33 mouse cellular contexts compared by ENCODE assay signal in genomic region chr5:112399284-112399683, GRCm38 (mm10). TPM values are rescaled to one million over a fixed set of nuclear protein-coding genes. Genes with fewer than 3 reads are reported as not detected.
DNase-seq lines count a peak whose midpoint lies in the region; ATAC-seq and TF ChIP-seq lines count a peak whose summit lies in the region.
"Had no signal": no experiment of that assay in that cellular context is flagged by ENCODE, and none has a peak within 500 bp of the region (broad histone marks: within the 10 kb centered on the region; RNA-seq: fewer than 3 reads in every experiment).

No protein-coding gene starts in this region.

- ATAC-seq in embryonic facial prominence, embryonic 11.5 days (replicated peaks; ENCODE audit: insufficient number of reproducible peaks, low FRiP score, low TSS enrichment, low read depth) = no peak
- no peak for ATAC-seq in lung, embryonic 14.5 days (ENCODE audit: insufficient read depth)
- ATAC-seq in kidney, embryonic 15.5 days (replicated peaks; ENCODE audit: low FRiP score) = no peak
- ATAC-seq: forebrain, embryonic 13.5 days; forebrain, embryonic 16.5 days; intestine, embryonic 15.5 days had no signal

- TF ChIP-seq CTCF in lung, embryonic 14.5 days (IDR thresholded peaks at IDR 0.05; ENCODE audit: low read depth) = no peak

- H3K4me1 ChIP-seq in embryonic facial prominence, embryonic 11.5 days (ENCODE audit: control insufficient read depth, insufficient read depth, low read length) = no peaks in the 10 kb centered on the region; the same call in 1 of the 2 replicates
- H3K4me1 ChIP-seq in embryonic facial prominence, embryonic 10.5 days = peaks cover 25% of the 10 kb centered on the region
- H3K4me1 ChIP-seq in lung, embryonic 14.5 days (ENCODE audit: insufficient read depth) = no peaks in the 10 kb centered on the region
- peaks cover 7% of the 10 kb centered on the region for H3K4me1 ChIP-seq in kidney, embryonic 15.5 days

- peak; percentile 17 for DNase-seq in adrenal gland, adult 2 months
- DNase-seq in adrenal gland, postnatal 25 days = no peak
- DNase-seq in embryonic facial prominence, embryonic 11.5 days (ENCODE audit: low spot score) = peak; percentile 18
- DNase-seq in embryonic facial prominence, embryonic 10.5 days (ENCODE audit: low spot score) = no peak
- peak; percentile 21 for DNase-seq in lung, embryonic 14.5 days
- no peak for DNase-seq in lung, adult 18-20 months
- DNase-seq in MN1 (ENCODE audit: low spot score) = peak; percentile 98
- DNase-seq: B cell, adult 2 months; cerebellum, adult 11 months; cerebellum, adult 2 months; cerebellum, postnatal 14 days; gastrocnemius, postnatal 10 days; gastrocnemius, postnatal 36 days; heart, adult 2 months; heart, postnatal 14 days; heart, postnatal 4 days; kidney, adult 11 months had no signal

- no peak overlapping the region for H3K4me2 ChIP-seq in embryonic facial prominence, embryonic 11.5 days (ENCODE audit: low read depth, low read length)
- no peak overlapping the region for H3K4me2 ChIP-seq in lung, embryonic 14.5 days
- H3K4me2 ChIP-seq in kidney, embryonic 15.5 days = no peak overlapping the region
- H3K4me2 ChIP-seq: embryonic facial prominence, embryonic 13.5 days; forebrain, embryonic 13.5 days; heart, embryonic 13.5 days; hindbrain, embryonic 12.5 days; hindbrain, embryonic 15.5 days; intestine, embryonic 15.5 days had no signal

- no peak overlapping the region for H3K9ac ChIP-seq in embryonic facial prominence, embryonic 11.5 days (replicated peaks; ENCODE audit: low read length)
- no peak overlapping the region for H3K9ac ChIP-seq in lung, embryonic 14.5 days
- H3K9ac ChIP-seq in kidney, embryonic 15.5 days = no peak overlapping the region
- H3K9ac ChIP-seq: embryonic facial prominence, embryonic 13.5 days; forebrain, embryonic 13.5 days; heart, embryonic 13.5 days; hindbrain, embryonic 12.5 days; hindbrain, embryonic 15.5 days; intestine, embryonic 15.5 days had no signal

- no peak overlapping the region for H3K27ac ChIP-seq in embryonic facial prominence, embryonic 11.5 days (replicated peaks; ENCODE audit: low read depth, low read length)
- no peak overlapping the region for H3K27ac ChIP-seq in embryonic facial prominence, embryonic 10.5 days (replicated peaks)
- H3K27ac ChIP-seq in lung, embryonic 14.5 days (ENCODE audit: low read depth) = no peak overlapping the region
- H3K27ac ChIP-seq in kidney, embryonic 15.5 days = no peak overlapping the region
- H3K27ac ChIP-seq: embryonic facial prominence, embryonic 13.5 days; forebrain, embryonic 10.5 days; forebrain, embryonic 13.5 days; heart, adult 2 months; heart, embryonic 10.5 days; heart, embryonic 13.5 days; hindbrain, embryonic 12.5 days; hindbrain, embryonic 15.5 days; intestine, embryonic 15.5 days had no signal

- no peaks in the 10 kb centered on the region for H3K27me3 ChIP-seq in embryonic facial prominence, embryonic 11.5 days (ENCODE audit: control insufficient read depth, insufficient read depth, low read length)
- peaks cover 10% of the 10 kb centered on the region; the same call in 1 of the 2 replicates for H3K27me3 ChIP-seq in embryonic facial prominence, embryonic 10.5 days (replicated peaks; ENCODE audit: low read depth, poor library complexity, severe bottlenecking)
- H3K27me3 ChIP-seq in lung, embryonic 14.5 days (ENCODE audit: insufficient read depth, low read length) = 0 out of 2 replicates have a peak, but pooled peaks cover 2% of the 10 kb centered on the region
- peaks cover 22% of the 10 kb centered on the region for H3K27me3 ChIP-seq in kidney, embryonic 15.5 days
- H3K27me3 ChIP-seq: forebrain, embryonic 13.5 days; hindbrain, embryonic 12.5 days; hindbrain, embryonic 15.5 days had no signal

- no peaks in the 10 kb centered on the region for H3K36me3 ChIP-seq in embryonic facial prominence, embryonic 11.5 days (replicated peaks; ENCODE audit: control insufficient read depth, insufficient read depth, low read depth, low read length)
- no peaks in the 10 kb centered on the region for H3K36me3 ChIP-seq in embryonic facial prominence, embryonic 10.5 days (replicated peaks)
- H3K36me3 ChIP-seq in lung, embryonic 14.5 days (ENCODE audit: insufficient read depth) = no peaks in the 10 kb centered on the region
- no peaks in the 10 kb centered on the region for H3K36me3 ChIP-seq in kidney, embryonic 15.5 days
- H3K36me3 ChIP-seq: embryonic facial prominence, embryonic 13.5 days; forebrain, embryonic 10.5 days; G1E; heart, embryonic 10.5 days; heart, embryonic 13.5 days; hindbrain, embryonic 12.5 days; hindbrain, embryonic 15.5 days; intestine, embryonic 15.5 days had no signal

- H3K9me3 ChIP-seq in embryonic facial prominence, embryonic 11.5 days (replicated peaks; ENCODE audit: control insufficient read depth, low read length) = no peaks in the 10 kb centered on the region
- no peaks in the 10 kb centered on the region for H3K9me3 ChIP-seq in embryonic facial prominence, embryonic 10.5 days
- H3K9me3 ChIP-seq in lung, embryonic 14.5 days (ENCODE audit: low read depth, low read length) = no peaks in the 10 kb centered on the region
- no peaks in the 10 kb centered on the region for H3K9me3 ChIP-seq in kidney, embryonic 15.5 days (replicated peaks)
- H3K9me3 ChIP-seq: embryonic facial prominence, embryonic 13.5 days; forebrain, embryonic 10.5 days; forebrain, embryonic 13.5 days; heart, embryonic 10.5 days; heart, embryonic 13.5 days; hindbrain, embryonic 12.5 days; hindbrain, embryonic 15.5 days; intestine, embryonic 15.5 days had no signal

- 66% methylated on average over 10 of the region's 10 CpGs for WGBS in embryonic facial prominence, embryonic 11.5 days
- 70% methylated on average over 10 of the region's 10 CpGs for WGBS in embryonic facial prominence, embryonic 10.5 days
- 44% methylated on average over 10 of the region's 10 CpGs for WGBS in lung, embryonic 14.5 days
- 71% methylated on average over 10 of the region's 10 CpGs for WGBS in kidney, embryonic 15.5 days

- H3K4me3 ChIP-seq in embryonic facial prominence, embryonic 11.5 days (ENCODE audit: low read depth, low read length) = no peak overlapping the region
- no peak overlapping the region for H3K4me3 ChIP-seq in embryonic facial prominence, embryonic 10.5 days
- H3K4me3 ChIP-seq in lung, embryonic 14.5 days (ENCODE audit: low read depth, low read length) = no peak overlapping the region
- H3K4me3 ChIP-seq in kidney, embryonic 15.5 days (replicated peaks) = no peak overlapping the region
- H3K4me3 ChIP-seq: embryonic facial prominence, embryonic 13.5 days; forebrain, embryonic 10.5 days; forebrain, embryonic 13.5 days; heart, adult 2 months; heart, embryonic 10.5 days; heart, embryonic 13.5 days; hindbrain, embryonic 12.5 days; hindbrain, embryonic 15.5 days; intestine, embryonic 15.5 days had no signal

RNA-seq across cellular contexts. Expression of gene Asphd2, which starts 4.6 kb away (rescaled TPM):
- 1 to 10 TPM; 2.1 to 6.5 TPM for total RNA-seq in adrenal gland, adult 2 months (2021)
- 2.1 and 5.1 TPM in 2 replicates for polyA plus RNA-seq in adrenal gland, adult 2 months (2012; rRNA removed)
- total RNA-seq in adrenal gland, postnatal 25 days (2021) = 1.4 and 2.5 TPM in 2 replicates
- polyA plus RNA-seq in embryonic facial prominence, embryonic 11.5 days (2014; fragmentation: Nextera tagmentation; extraction: Ambion mirVana) = 27.9 and 31.6 TPM in 2 replicates
- polyA plus RNA-seq in embryonic facial prominence, embryonic 10.5 days (2016; fragmentation: Nextera tagmentation; extraction: Ambion mirVana) = 23.7 and 27.3 TPM in 2 replicates
- 5.6 and 8.0 TPM in 2 replicates for polyA plus RNA-seq in lung, embryonic 14.5 days (2014; fragmentation: Nextera tagmentation; extraction: Ambion mirVana)
- polyA plus RNA-seq in kidney, embryonic 15.5 days (2015; fragmentation: Nextera tagmentation; extraction: Ambion mirVana) = 6.9 and 8.1 TPM in 2 replicates
- total RNA-seq: CH12.LX; granulocyte monocyte progenitor cell, adult 5-6 weeks had no signal
- polyA plus RNA-seq: G1E had no signal

RNA-seq across cellular contexts. Expression of gene Gm6583, which starts 43.5 kb away (rescaled TPM):
- total RNA-seq in adrenal gland, adult 2 months (2021) = under 1 TPM in 1 of 2 experiments, not detected in 1; 0.14 TPM
- not detected in 2 replicates for polyA plus RNA-seq in adrenal gland, adult 2 months (2012; rRNA removed)
- 0.36 TPM in 1 of 2 replicates, not detected in the other for total RNA-seq in adrenal gland, postnatal 25 days (2021)
- 0.08 and 0.18 TPM in 2 replicates for polyA plus RNA-seq in embryonic facial prominence, embryonic 11.5 days (2014; fragmentation: Nextera tagmentation; extraction: Ambion mirVana)
- 0.28 and 0.30 TPM in 2 replicates for polyA plus RNA-seq in embryonic facial prominence, embryonic 10.5 days (2016; fragmentation: Nextera tagmentation; extraction: Ambion mirVana)
- polyA plus RNA-seq in lung, embryonic 14.5 days (2014; fragmentation: Nextera tagmentation; extraction: Ambion mirVana) = 0.16 and 0.26 TPM in 2 replicates
- 0.19 and 0.26 TPM in 2 replicates for polyA plus RNA-seq in kidney, embryonic 15.5 days (2015; fragmentation: Nextera tagmentation; extraction: Ambion mirVana)
- total RNA-seq: CH12.LX; G1E; gastrocnemius, adult 18-20 months; gastrocnemius, postnatal 10 days; gastrocnemius, postnatal 36 days; granulocyte monocyte progenitor cell, adult 5-6 weeks had no signal
- polyA plus RNA-seq: cerebellum, adult 2 months; G1E had no signal

RNA-seq across cellular contexts. Expression of gene Gm6588, which starts 49.9 kb away (rescaled TPM):
- not detected for total RNA-seq in adrenal gland, adult 2 months (2021)
- not detected in 2 replicates for polyA plus RNA-seq in adrenal gland, adult 2 months (2012; rRNA removed)
- total RNA-seq in adrenal gland, postnatal 25 days (2021) = not detected in 2 replicates
- polyA plus RNA-seq in embryonic facial prominence, embryonic 11.5 days (2014; fragmentation: Nextera tagmentation; extraction: Ambion mirVana) = not detected in 2 replicates
- not detected in 2 replicates for polyA plus RNA-seq in embryonic facial prominence, embryonic 10.5 days (2016; fragmentation: Nextera tagmentation; extraction: Ambion mirVana)
- not detected in 2 replicates for polyA plus RNA-seq in lung, embryonic 14.5 days (2014; fragmentation: Nextera tagmentation; extraction: Ambion mirVana)
- polyA plus RNA-seq in kidney, embryonic 15.5 days (2015; fragmentation: Nextera tagmentation; extraction: Ambion mirVana) = not detected in 2 replicates
- total RNA-seq: adrenal gland, postnatal 4 days; CH12.LX; gastrocnemius, adult 18-20 months; gastrocnemius, postnatal 10 days; gastrocnemius, postnatal 36 days; granulocyte monocyte progenitor cell, adult 5-6 weeks; heart, adult 2 months; heart, postnatal 14 days; heart, postnatal 4 days had no signal
- polyA plus RNA-seq: cerebellum, adult 2 months; G1E; heart, adult 2 months; heart, embryonic 13.5 days; heart, embryonic 16.5 days; intestine, embryonic 15.5 days had no signal

RNA-seq across cellular contexts. Expression of gene Hps4, which starts 56.4 kb away (rescaled TPM):
- total RNA-seq in adrenal gland, adult 2 months (2021) = 10 to 100 TPM; 19.9 to 61.1 TPM
- polyA plus RNA-seq in adrenal gland, adult 2 months (2012; rRNA removed) = 62.7 and 64.6 TPM in 2 replicates
- 32.8 and 36.7 TPM in 2 replicates for total RNA-seq in adrenal gland, postnatal 25 days (2021)
- polyA plus RNA-seq in embryonic facial prominence, embryonic 11.5 days (2014; fragmentation: Nextera tagmentation; extraction: Ambion mirVana) = 28.6 and 35.4 TPM in 2 replicates
- 36.1 and 36.9 TPM in 2 replicates for polyA plus RNA-seq in embryonic facial prominence, embryonic 10.5 days (2016; fragmentation: Nextera tagmentation; extraction: Ambion mirVana)
- polyA plus RNA-seq in lung, embryonic 14.5 days (2014; fragmentation: Nextera tagmentation; extraction: Ambion mirVana) = 27.0 and 30.3 TPM in 2 replicates
- polyA plus RNA-seq in kidney, embryonic 15.5 days (2015; fragmentation: Nextera tagmentation; extraction: Ambion mirVana) = 33.4 and 39.1 TPM in 2 replicates

RNA-seq across cellular contexts. Expression of gene Srrd, which starts 56.4 kb away (rescaled TPM):
- total RNA-seq in adrenal gland, adult 2 months (2021) = 10 to 100 TPM; 20.1 to 68.5 TPM
- polyA plus RNA-seq in adrenal gland, adult 2 months (2012; rRNA removed) = 43.2 and 47.4 TPM in 2 replicates
- total RNA-seq in adrenal gland, postnatal 25 days (2021) = 22.4 and 29.1 TPM in 2 replicates
- polyA plus RNA-seq in embryonic facial prominence, embryonic 11.5 days (2014; fragmentation: Nextera tagmentation; extraction: Ambion mirVana) = 45.7 and 52.8 TPM in 2 replicates
- 48.2 and 51.6 TPM in 2 replicates for polyA plus RNA-seq in embryonic facial prominence, embryonic 10.5 days (2016; fragmentation: Nextera tagmentation; extraction: Ambion mirVana)
- polyA plus RNA-seq in lung, embryonic 14.5 days (2014; fragmentation: Nextera tagmentation; extraction: Ambion mirVana) = 42.3 and 51.0 TPM in 2 replicates
- polyA plus RNA-seq in kidney, embryonic 15.5 days (2015; fragmentation: Nextera tagmentation; extraction: Ambion mirVana) = 38.5 and 44.8 TPM in 2 replicates

Comparison
In these comparisons a context has a peak if more than half of its experiments do, and no peak if none do; other contexts are left out.
1. DNase-seq: peak in adrenal gland, adult 2 months (single experiment), embryonic facial prominence, embryonic 11.5 days (single experiment), lung, embryonic 14.5 days (single experiment) and MN1 (single experiment); none in adrenal gland, postnatal 25 days (single experiment), embryonic facial prominence, embryonic 10.5 days (single experiment) and lung, adult 18-20 months (0 of 2).